Mouse (Mus musculus): ENCODE measurements around the gene Rai14.

The Rai14 gene

DNA sequence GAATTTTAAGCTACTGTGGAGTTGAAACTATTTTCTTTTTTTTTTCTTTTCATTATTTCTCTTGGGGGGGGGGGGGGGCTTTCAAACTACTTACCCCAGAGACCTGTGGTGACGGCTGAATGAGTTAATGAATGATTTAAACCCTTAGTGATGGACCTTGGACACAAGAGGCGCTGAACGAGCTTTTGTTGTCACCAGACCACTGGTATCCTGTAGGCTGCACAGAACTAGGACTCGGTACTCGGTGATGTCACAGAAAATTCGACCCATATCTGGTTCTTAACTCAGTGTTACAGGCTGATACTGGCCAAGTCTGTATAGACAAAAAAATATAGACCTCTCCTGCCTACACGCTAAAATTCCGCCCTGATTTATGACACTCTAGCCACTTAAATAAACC lies 69.3 kb downstream of the Rai14 start:
- no peak for DNase-seq

DNA sequence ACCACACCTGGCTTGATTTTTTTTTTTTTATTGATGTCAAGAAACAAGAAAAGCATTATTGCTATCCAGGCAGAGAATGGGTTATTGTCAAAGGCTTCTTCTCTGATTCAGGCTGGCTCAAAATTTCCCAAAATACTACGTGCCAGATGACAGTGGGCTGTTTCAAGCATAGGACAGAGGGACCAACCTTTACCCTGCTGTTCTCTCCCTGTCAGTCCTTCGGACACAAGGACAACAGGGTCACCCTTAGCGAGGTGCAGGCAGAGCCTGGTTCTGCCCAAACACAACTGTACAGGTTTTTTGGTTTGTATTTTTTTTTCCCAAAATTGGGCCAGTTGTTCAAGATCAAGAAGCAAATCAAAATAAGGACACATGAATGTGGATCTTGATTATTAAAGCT lies 70.6 kb downstream of the Rai14 start:
- DNase-seq, result no peak

DNA sequence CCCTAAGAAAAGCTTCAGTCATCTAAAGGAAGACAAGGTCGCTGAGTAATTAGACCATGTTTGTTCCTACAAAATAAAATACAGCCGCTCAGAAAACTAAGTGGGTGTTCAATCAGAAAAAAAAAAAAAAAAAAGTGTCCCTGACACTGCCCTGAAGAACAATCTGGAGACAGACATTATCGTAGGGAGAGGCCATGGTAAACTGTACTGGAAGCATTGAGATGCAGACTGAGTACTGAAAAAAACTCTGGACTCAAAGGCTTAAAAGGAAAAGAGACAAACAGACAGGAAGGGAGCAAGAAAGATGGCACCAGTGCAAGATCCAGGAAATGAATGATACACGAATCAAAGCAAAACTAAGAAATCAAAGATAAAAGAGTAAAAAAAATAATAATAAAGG lies 71.2 kb downstream of the Rai14 start:
- DNase-seq, result no peak

DNA sequence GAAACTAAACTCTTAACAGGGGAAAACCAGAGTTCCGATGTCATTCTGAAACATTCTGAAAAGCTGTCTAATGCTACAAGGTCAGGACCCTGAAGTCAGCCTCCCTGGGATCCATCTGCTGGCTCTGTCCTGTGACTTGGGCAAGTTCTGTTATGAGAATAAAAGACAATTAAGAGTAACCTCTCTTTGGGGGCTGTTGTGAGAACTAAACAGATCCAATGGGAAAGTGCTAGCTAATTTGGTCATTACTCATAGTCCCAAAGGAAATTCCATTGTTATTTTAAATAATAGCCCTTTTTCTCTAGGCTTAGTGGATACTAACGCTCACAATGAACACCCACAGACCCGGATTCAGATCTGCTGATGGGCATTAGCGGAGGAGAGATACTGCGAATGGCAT lies 72.0 kb downstream of the Rai14 start:
- DNase-seq, result no peak

DNA sequence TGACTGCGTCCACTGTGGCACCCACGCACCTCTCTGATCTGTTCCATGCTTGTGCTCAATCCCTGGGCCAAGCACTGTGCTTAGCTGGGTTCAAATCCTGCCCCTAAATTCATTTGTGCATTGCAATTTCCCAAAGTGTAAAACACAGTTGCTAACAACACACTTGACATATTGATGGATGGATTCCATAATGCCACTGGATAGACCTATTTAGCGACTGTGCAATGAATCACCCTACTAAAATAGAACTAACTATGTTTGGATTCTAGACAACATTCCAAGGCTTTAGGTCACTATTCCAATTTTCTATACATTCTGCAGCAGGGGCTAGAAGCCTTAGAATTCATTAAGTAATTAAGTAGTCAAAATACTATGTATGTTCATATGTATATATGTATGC lies 73.7 kb downstream of the Rai14 start:
- no peak for DNase-seq

DNA sequence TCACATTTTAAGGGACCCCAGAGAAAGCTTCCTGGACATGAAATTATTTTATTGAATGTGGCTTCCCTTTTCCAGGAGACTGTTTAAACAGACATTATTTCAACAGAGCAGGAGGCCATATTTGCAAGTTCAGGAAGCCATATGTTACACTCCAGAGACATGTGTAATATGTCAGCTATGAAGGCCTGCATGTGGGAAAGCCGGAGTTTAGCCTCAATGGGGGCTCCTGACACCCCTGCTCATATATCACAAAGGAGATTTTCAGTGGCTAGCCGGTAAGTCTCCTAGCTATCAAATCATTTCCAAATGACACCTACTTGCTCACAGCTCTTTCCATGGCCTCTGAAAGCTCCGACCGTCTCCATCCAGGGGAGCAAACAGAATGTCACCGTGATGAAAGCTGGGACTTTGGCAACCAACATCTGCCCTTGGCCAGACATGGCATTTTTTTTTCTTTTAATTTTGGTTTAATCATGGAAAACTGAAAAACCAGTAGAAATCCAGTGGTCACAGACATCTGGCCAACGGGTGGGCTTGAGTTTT lies 77.1 kb downstream of the Rai14 start:
- no peak for DNase-seq

DNA sequence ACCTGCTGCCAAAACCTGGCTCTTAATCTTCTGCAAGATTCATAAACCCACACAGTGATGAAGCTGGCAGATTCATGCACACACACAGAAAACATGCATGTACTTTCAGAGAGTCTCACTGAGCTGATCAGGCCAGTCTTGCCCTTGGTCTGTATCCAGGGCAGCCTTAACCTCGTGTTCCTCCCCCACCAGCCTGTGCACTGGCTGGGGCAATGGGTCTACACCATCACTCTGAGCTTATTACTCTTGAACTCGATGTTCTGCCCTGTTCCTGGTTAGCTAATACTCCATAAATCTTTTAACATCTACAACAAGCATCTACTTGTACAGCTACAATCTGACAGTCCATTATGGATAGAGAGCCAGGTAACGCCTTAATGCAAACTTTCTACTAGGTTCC lies 77.6 kb downstream of the Rai14 start:
- DNase-seq, result no peak

DNA sequence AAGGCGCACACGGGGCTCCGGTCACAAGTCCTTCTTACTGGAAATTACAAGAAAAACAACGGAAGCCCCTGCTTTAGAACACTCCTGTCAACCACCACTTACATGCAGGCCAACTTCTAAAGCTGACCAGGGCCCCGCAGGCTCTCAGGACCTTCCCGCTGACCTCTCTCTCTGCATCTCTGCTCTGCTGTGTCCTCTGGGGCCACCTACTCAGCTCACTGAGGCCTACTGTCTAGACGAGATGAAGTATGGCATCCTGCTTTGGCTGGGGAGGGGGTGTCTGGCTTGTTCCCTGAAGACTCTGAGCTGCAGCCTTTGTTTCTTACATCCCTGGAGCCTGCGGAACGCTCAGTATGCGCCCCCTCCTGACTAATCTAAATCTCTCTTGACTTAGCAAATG lies 79.3 kb downstream of the Rai14 start:
- no peak for DNase-seq

DNA sequence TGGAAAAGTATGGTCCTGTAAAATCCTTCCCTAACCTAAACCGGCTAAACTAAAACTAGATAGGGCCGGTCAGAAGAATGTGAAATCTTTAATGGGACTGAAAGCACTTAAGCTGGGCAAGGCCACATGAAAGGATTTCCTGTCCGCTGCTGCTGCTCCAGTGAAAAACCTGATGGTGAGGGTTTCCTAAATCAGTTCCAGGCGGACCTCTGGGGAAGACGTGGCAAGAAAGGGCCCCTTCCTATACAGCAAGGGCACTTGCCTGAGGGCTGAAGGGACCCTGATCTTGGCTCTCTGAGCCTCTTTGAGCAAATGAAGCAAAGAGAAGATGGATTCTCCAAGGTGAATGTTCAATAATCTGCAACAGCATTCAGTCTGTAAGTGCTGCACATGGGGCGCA lies 80.2 kb downstream of the Rai14 start:
- DNase-seq, result no peak

DNA sequence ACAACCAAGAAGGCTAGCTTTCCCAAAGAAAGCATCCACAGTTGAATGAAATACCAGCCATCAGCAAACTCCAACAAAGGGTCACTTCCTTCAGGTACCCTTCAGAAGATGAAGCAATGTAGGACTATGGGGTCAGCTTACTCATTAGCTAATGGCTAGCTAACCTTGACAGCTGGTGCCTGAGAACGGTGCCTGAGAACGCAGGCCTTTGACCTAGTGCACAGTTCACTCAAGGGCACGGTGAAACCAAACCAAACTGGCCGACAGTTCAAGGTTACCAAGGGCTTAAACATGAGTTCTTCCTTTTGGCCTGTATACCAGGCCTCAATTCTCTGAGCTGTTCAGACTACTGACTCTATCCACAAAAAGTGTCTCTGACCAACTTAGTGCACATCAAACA lies 81.0 kb downstream of the Rai14 start:
- no peak for DNase-seq

DNA sequence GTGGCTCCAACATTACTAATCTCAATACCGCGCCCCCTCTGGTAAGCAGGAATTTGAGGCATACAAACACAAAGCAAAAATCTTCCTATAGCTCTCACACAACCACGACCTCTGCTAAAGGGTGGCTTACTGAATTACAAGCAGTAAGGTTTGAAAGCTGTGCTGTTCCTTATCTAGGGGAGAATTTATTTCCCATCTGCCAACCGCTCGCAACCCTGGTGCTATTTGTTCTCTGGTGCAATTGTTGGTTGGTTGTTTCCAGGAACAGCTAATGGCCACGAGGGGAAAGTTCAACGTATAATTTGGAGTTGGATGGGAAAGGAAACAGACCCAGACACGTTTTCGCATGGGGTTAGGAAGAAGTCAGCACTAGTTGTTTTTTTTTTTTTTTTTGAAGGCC lies 81.8 kb downstream of the Rai14 start:
- DNase-seq, result no peak

DNA sequence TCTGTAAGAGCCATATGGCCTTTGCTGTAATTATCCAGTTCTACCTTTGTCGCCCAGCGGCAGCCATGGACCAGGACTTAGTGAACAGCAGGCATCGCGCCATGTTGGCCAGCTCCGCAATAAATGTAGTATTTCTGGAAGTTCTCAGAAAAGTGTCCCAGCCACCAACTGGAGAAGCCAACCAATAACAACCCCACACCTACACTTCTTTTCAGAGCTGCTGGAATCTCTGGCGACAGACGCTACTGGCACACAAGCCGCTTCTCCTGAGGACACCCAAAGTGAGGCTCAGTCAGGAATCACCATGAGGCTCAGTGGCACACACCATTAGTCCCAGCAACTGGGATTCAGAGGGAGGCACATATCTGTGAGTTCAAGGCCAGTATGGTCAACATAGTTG lies 82.4 kb downstream of the Rai14 start:
- no peak for DNase-seq

DNA sequence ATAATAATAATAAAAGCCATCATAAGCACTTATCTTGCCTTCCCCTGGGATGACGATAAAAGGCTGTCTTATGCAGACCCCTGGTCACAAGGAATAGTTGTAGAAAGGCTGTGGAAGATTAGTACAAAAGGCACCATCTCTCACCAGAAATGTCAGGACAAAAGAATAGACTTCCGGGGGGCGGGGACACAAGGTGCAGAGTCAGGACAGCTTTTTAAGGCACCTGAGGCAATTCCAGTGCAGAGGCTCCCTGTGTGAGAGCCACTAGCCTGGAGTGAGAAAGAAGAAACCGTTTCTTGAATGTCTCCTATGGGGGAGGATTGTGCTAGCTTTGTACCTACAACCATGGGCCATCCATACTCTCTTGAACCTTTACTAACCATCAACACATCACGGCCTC lies 82.9 kb downstream of the Rai14 start:
- DNase-seq, result no peak

DNA sequence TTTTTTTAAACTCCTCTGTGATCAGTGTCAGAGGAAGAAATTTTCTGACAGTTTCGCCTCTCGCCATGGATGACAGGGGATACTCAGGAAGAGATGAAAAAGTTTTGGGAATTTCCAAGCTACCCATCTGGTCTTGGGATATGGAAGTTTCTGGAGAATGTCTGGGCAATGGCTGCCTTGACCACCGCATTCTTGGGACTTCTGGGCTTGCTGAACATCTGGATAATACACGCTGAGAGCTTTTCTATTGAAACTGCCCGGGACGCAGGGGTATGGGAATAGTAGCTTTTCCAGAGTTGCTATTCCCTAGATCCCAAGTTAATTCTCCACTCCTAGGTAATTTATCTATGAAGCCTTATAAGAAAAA lies 85.5 kb downstream of the Rai14 start:
- no peak for DNase-seq

DNA sequence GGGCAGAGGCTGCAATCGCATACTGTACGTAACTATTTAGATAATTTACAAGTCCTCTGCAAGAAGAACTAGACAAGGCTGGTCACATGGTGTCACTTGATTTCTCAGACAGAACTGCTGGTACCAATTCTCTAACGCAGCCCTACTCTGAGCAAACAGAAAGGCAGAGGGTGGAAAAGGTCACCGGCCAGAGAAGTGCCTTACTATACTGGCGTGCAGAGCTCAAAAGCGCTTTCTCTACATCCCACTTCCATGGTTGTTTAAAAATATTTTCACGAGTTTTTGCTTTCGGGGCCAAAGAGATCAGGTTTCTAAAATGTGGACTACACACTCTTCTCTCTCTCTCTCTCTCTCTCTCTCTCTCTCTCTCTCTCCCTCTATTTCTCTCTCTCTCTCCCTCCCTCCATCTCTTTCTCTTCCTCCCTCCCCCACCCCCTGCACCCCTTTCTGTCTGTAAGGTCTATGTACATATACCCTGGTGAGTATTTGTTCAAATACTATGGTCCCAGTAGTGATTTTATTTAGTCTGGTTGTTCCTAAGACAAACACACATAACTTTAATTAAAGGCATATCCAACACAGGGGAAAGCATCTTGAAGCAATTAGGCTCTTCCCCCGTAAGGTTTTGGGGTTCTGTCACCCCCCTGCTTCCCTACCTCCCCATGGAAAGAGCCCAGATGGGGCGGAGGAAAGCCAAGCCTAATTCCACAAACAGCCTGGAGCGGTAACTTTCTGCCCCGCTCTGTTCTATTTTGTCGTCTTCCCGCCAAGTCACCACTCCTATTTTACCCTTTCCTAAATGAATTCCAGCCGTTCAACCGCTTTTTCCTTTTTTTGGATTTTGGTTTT lies 86.1 kb downstream of the Rai14 start:
- DNase-seq, result no peak

DNA sequence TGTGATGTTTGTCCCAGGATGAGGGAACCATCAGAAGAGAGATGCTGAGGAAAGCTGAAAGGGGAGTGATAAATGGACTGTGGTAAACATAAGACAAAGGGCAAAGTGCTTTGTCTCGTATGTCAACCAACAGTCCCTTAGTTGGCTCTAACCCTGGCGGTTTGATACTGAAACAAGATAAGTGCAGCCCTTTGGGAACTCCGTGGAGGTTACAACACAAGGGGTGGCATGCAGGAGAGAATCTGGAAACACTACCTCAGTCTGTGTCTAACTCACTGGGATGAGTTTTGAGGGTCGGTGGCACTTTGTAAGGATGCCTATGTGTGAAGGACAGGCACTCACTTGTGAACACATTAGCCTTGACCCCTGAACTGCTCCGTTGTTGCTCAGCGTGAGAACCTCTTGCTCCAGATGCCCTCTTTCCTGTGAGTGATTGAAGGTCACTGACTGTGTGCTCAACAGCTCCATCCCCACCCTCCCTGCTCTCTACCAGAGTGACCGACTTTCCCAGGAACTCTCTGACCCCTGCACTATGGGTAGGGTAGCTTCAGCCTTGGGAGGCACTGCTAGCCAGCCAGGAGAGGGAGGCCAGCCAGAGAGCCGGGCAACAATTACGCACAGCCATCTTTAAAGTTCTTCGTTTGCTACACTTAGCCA lies 90.7 kb downstream of the Rai14 start:
- no peak for DNase-seq

DNA sequence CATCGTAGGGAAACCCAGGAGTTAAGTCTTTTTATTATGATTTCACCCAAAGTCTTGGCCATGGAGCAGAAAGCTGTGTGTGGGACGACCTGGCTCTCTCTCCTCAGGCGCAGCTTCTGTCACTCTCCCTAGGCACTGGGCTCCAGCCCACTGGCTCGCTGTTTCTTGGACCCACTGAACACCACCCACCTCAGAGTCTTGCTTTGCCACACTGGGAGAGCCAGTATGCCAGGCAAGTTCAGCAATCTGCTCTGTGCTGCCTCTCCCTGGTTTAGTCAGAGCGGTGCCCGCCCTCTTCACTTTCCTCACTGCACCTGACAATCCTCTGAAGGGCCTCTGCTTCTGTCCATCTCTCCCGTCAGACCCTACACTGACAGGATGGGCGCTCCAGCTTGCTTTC lies 93.2 kb downstream of the Rai14 start:
- DNase-seq, result no peak

DNA sequence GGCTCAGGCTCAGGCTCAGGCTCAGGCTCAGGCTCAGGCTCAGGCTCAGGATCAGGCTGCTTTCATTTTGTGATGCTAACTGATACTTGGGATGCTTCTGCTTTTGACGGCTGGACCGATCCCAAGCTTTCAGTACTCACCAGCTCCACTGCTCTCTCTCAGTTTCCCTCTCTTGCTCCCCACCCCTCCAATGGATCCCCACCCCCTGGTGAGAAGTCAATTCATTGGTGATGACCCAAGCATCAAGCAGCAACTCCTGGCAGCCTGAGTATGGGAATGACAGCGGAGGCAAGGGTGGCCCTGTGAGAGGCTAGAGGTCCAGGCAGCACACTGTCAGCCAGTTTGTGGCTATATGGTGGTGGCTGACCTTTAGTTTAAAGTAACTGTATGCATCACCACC lies 94.7 kb downstream of the Rai14 start:
- DNase-seq, result no peak

DNA sequence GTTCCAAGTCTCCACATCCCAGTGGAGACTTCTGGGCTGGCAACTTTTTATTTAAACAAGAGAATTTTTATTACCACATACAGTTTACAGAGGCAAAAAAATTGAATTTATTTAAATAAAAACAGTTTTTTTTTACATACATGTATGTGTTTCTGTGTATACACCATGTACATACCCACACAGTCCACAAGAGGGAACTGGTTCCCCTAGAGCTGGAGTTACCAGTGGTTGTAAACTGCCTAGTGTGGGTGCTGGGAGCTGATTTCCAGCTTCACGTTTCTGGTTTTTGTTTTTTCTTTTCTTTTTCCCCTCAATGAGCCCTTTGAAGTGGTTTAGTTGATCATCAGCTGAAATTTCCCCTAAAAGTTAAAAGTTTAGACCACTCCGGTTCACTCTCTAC lies 96.1 kb downstream of the Rai14 start:
- DNase-seq, result no peak

DNA sequence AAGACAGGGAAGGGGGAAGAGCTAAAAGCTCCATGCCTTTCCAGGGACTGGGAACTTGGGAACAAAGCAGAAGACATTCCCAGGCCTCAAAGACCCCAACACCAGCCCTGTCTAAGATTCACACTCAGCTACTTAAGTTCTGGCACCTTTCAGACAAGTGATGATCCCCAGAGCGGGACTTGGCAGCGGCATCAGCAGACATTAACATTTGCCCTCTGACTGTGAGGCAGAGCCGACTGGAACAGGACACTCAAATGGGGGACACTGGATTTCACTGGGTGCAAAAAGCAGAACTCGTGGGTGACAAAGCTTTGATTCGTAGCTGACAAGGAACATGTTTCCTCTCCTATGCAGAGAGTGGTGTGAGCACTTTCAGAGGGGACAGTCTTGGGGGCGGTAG lies 98.4 kb downstream of the Rai14 start:
- DNase-seq, result no peak

DNA sequence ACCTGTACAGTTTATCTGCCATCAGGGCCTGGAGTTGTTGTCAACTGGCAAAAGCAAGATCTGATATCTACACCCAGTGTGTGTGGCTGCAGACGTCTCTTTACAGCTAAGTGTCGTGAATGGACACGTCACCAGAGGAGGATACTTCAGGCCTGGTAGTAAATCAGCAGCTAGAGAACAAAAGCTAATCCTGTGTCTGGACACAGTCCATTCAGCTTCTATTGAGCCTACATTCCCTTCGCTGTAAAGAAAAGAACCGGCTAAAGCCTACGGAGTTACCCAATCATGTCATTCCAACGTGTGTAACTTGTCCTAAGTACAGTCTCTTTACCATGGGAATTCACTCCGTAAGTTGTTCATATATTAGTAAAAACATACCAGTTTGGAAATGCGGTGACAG lies 103.4 kb downstream of the Rai14 start:
- no peak for DNase-seq

DNA sequence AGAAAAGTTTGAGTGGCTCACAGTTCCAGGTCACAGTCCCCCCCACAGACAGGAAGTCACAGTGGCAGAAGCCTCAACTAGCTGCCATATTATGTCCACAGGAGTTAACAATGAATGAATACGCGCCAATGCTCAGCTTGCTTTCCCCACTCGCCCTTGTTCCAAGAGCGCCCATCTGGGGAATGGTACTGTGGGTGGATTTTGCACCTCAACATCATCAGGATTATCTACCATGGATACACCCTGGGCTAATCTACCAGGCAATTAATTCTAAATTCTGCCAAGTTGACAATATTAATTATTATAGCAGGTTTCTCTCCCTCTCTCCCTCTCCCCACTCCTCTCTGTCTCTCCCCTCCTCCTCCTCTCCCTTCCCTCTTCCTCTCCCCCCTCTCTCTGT lies 105.3 kb downstream of the Rai14 start:
- DNase-seq, result no peak

DNA sequence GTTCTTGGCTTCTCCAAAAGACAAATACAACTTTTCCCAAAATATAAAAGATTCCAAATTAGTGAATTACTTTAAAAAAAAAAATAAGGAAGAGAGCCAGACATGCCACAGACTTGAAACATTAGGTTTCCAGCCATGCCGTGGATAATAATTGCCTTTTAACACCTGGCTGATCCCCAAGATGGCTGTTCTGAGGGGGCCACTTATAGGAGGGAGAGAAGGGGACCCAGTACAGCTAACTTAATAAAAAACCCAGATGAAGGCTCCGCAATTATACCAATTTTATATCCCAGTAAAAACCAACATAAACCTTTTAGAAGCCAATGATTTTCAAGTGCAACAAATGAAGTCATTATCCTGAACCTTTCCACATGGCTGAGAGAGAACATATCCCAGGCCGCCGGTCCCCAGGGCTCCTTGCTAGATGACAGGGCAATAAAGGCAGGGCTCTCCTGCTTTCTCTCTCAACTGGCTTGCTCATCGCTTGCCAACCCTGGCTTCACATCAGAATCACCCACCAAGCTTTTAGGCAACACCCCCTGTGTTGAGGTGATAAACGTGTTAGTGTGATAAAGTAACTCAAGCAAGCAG lies 105.8 kb downstream of the Rai14 start:
- no peak for DNase-seq

DNA sequence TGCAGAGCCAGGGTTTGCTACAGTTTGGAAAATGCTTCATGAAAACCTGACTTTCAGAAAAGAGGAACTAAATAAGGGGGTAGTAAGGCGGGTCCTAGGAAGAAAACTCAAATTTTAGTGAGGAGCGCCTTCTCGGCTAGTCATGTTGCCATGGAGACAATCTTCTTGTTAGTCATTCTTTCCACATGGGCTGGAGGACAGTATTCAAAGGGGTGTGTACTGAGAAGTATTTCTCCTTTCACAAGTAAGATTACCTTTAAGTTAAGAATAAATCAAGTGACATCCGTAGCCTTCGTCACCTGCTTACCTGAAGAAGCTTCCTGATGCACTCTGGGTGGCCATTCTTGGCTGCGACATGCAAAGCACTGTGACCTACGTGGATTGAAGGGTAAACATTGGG lies 115.0 kb downstream of the Rai14 start:
- DNase-seq, result no peak
